Mouse (Mus musculus) testis, postnatal 14 days (tissue): ENCODE measurements around the gene Pik3r6.
A peak's percentile ranks its signal among the peaks of the same experiment; 100 is the strongest.

Experiments used
- DNase-seq: peaks from one replicate; pipeline ENCODE4 v3.0.0; 2021; ENCODE audit warnings: low spot score

Pik3r6 gene

DNA sequence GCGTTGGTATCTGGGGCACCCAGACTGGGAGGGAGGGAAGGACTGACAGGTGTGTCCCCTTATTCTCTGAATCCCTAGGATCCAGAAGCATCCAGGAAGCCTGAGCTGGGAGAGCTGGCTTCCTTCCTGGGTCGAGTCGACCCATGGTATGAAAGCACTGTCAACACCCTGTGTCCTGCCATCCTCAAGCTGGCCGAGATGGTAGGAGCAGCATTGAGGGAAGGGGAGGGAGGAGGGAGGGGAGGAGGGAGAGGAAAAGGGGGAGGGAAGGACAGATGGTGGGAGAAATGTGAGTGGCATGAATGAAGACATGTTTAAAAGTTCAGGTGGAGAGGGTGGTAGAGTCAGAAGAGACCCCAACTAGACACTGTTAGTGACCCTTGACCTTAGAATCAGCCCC, 33.2 kb downstream of the Pik3r6 start:
- DNase-seq = no peak

DNA sequence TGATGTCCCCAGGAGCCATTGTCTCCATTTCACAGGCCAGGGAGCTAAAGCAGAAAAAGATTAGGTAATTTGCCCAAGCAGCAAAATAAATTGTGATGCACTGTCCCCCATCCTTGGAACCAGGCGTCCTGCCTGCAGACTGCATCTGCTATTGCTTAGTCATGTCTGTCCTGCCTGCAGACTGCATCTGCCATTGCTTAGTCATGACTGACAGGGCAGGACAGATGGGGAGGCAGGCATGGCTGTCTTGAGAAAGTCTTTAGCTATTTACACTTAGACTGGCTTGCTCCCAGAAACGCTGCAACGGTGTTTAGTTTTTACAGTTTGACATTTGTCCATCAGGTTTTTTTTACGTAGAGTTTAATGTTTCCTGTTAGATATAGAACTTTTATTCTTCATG, 33.6 kb downstream of the Pik3r6 start:
- no peak for DNase-seq

DNA sequence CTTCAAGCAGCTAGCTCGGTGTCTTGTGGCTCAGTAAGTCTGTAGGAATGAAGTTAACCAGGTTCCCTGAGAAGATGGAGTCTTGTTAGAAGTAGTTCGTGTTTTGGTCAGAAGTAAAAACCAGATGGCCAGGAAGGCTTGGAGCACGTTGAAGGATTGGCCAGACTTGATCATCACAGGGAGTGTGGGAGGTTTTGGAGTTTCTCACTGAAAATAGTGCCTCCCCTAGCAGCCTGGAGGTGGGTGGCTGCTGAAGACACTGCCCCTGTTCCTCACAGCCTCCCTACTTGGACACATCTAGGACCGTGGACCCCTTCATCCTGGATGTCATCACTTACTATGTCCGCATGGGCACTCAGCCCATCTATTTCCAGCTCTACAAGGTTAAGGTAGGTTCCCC, 36.8 kb downstream of the Pik3r6 start:
- no peak for DNase-seq

DNA sequence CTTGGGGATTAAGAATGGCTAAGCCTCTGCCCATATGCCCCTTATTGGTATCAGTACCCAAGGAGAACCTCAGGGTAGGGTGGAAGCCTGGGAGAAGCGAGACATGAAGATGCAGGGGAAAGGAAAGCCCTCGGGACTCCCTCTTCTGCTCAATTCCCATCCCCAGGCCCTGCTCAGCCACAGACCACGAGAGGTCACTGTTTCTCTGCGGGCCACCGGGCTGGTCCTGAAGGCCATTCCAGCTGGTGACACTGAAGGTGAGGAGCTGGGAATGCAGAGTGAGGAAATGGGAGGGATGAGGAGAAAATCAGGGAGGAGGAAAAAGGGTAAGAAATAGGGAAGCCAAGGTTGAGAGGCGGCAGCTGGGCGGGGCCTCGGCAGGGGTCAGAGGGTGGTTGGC, 41.7 kb downstream of the Pik3r6 start:
- no peak for DNase-seq

DNA sequence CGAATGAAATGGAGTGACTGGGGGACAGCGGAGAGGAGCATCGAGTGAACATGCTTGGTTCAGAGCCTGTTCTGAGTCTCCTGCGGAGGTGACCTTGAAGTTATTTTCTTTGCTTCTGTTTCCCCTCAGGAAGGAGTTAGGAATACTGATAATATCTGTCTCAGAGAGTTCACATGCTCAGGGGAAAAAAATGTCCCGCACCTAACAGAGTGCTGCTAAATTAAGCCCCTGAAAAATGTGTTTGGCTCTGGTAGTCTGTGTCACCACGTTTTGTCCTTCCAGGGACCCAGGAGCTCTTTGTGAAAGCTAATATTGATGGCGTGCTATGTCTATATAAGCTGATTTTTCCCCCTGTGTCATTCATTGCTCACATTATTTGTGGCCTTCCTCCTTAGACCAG, 42.4 kb downstream of the Pik3r6 start:
- no peak for DNase-seq

DNA sequence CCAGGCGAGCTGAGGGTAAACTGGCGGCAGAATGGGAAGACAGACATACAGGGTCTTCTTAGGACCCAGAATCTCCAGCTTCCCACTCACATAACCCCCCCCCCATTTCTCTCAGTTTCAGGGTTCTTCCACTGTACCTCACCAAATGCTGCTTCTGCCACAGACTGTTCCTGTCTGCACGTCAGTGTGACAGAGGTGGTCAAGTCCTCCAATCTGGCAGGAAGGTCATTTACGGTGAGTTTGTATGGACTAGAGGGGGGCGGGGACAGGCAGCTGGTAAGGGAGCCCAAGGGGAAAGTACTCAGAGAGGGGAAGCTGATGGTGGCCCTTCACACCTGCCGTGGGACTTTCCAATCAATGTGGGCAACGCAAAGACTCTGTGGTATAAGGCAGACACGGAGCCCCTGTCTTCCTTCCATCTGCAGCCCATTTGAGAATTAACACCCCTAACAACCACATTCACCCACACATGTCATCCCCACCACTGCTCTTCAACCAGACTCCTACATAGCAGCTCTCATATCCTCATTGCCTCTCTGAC, 42.9 kb downstream of the Pik3r6 start:
- no peak for DNase-seq

DNA sequence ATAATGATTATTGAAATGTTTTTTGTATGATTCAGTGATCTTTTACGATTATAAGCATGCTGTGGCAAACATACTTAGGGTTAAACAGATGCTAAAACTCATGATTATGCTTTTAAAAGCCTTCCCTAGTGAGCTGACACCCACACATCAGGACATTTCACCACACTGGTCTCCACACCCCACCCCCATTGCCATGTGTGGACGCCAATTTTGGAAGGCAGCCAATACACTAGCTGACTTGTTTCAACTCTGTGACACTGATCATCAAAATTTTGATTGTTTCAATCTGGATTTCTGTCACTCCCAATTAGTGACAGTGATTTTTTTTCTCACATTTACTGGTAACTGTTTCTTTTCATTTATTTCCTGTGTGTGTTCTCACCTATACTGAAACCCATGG, 44.7 kb downstream of the Pik3r6 start:
- DNase-seq = no peak

DNA sequence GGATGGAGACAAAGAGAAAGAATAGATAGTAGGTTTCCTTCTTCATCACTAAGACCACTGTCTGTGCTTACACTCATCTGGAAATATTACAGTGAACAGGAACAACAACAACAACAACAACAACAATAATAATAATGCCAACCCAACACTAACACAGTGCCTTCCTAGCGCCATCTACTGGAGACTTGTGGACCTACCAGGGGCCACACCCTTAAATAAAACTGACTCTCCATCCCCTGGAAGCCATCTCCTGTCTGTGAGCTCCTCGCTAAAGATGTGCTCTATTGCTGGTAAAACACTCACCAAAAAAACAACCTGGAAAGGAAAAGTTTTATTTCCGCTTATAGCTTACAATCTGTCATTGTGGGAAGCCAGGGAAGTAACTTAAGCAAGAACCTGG, 46.8 kb downstream of the Pik3r6 start:
- no peak for DNase-seq

DNA sequence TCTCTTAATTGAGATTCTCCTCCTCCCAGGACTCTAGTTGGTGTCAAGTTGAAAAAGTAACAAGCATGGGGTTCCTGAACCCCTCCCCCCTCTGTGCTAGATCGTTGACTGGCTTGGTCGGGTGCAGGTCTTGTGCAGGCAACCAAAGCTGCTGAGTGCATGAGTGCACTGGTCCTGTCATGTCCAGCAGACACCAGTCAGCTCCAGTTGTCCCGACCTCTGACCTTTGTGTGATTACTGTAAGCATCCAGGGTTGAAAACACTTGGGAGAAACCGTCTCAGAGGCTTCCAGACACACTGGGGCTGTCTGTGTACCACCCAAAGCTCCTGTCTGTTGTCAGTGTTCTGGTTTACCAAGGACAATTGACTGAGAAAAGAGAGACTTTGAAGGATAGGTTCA, 47.5 kb downstream of the Pik3r6 start:
- DNase-seq = no peak

DNA sequence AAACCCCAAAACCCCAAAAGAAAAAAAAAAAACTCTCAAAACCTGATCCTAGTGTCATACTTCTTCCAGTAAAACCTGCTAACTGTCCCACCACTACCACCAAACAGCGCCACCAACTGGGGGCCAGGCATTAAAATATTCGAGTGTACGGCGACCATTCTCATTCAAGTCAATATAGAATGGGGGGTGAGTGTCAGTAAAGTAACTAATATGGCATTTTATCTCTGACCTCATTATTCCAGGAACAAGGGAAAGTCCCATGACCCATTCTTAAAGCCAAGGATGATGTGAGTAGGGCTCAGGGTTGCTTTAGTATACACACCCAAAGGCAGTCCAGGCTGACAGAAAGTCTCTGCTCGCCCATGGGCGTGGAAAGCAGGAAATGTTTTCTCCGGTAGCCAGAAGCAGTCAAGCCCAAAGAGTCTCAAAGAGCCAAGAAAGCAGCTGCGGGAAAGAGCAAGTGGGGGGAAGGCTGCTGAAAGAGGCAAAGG, 51.2 kb downstream of the Pik3r6 start:
- no peak for DNase-seq

DNA sequence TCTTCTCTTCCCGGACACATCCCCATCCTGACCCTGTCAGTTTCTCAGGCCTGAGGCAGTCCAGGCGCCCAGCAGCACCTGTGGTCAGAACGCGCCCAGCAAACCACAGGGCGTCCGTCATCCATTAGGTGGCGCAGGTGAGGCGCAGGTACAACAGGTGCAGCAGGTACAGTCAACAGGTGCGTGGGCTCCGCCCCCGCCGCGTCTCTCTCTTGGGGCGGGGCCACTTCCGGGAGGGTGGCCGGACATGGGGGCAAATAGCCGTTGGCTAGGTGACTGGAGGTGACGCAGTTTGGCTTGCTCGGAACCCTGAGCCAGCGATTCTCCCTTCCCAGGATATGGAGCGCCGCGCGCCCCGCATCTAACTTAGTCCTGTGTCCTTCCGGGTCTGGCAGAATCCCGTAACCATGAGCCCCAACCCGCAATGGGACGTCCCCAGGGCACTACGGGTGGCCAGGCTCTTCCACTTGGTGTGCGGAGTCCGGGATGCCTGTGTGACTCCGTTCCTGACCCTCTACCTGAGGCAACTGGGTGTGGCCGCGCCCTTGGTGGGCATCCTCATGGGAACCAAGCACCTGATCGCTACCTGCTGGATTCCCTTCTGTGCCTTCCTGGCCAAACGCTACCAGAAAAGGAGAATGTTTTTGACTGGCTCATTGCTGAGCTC, 53.2 kb downstream of the Pik3r6 start, which contains the start of gene Mfsd6l:
TSS of gene Mfsd6l (plus strand) at position 269 of the 667 bp plus-strand sequence.
- peak; percentile 41 for DNase-seq

DNA sequence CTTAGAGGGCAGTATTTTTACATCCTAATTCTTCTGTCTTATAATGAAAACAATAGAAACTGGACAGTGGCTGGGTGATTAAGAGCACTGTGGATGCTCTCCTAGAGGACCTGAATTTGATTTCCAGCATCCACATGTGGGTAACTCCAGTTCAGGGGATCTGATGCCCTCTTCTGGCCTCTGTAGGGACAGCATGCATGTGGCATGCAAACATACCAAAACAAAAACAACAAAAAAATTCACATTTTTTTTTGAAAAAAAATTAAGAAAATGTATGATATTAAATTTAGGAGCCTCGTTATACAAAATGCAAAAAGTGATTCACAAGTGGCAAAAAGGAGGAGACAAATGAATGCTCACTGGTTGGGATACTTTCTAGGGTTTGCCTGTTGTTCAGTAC, 56.7 kb downstream of the Pik3r6 start:
- no peak for DNase-seq

DNA sequence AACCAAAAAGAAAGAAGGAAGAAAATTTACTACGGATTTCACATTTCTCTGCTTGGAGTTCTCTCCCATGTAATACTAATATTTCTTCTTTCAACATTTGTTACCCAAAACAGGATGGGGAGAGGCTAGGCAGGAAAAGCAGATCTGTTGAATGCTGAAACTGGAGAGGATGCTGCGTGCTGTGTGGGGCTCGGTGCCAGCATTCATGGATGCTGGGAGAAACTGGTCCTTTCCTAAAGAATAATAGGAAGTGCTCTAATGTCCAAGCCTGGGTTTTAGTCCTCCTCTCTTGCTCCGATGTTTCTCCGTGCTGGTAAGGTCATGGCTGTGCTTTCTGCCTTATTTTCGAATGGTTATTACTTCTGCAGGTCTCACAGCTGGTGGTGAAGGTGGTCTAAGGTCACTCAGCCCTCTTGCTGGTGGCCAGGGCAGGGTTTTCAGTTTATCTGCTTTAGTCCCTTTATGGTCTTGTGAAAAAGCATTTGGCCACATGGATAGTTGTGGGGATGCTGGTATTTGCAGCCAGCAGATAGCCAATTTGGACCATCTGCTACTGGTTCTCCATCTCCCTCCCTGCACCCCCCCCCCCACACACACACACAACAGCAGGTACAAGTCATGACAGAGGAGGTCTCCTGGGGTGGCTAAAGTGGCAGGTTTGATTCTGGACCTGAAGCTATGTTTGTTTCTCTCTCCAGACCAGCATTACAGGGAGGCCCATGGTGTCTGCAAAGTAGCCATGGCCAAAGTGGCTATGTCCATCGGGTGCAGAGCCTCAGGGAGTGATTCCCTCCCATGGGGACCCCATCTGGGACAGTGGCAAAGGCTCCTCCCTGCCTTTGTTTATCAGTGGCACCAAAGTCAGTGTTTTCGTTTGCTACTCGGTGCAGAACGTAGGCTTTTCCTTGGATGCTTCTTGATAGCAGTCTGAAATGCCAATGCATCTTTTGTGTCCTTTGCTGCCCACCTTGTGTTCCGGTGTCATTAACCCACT, 59.4 kb downstream of the Pik3r6 start:
- no peak for DNase-seq

DNA sequence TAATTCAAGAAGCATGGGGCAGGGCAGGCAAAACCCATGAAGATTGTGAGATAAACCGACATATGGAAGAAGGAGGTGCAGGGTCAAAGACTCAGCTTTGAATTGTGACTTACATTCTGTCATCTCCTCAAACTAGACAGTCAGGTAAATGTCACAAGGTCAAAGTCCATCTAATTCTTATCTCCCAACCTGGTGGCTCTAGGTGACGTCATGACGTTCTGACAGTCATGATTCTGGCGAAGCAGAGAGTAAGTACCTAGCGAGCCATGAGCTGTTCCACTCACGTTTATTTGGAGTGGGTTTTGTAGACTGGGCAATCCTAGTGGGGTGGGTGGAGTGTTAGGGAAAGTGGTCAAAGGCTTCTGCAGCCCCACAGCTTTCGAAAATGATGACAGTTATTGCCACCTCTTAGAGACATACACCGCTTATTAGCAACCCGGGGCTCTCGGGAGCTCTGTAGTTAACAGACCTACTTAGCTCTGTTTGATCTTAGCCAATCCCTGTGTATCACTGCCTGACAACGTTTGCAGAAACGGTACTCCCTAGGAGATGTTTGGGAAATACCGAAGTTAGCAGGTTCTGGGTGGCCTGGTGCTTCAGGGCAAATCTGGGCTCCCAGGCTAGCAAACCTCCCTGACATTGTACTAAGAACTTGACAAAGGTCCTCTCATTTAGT, 61.7 kb downstream of the Pik3r6 start:
- no peak for DNase-seq

DNA sequence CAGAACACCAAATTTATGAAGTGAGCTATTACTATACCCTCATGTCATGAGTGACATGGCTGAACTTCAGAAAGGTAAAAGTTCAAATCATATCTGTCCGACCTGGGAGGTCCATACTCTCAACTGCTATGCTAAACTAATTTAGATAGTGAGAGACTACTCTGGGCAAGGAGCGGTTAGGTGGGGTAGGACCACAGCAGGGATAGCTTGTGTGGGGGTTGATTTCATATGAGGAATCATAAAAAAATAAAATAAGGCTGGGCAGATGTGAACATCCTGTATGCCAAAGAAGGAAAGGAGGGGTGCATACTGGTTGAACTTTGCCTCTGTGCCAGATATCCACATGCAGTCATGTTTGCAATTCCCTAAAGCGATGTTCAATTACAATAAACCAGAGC, 62.2 kb downstream of the Pik3r6 start:
- DNase-seq = no peak

DNA sequence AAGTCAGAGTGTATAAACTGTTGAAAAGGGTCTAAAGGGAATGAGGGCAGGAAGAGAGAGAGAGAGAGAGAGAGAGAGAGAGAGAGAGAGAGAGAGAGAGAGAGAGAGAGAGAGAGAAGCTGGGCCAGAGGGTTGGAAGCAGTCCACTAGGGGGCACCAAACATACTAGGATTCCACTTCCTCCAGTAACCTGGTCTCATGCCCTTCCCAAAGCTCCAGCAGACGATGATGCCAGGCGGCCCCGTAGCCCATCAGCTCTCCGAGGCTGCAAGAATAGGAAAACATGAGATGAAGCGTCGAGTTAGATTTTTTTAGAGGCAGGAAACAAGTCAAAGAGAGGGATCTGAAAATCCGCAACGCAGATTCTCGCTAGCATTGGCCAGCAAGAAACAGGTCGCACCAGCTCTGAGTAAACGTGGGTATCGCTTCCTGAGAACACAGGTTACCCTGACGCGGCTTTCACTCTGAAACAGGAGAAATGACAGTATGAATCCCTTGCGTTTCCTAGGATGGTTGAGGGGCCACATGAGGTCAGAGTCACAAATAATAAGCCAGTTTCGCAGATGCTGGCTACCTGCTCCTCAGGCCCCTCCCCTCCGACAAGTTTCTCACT, 63.7 kb downstream of the Pik3r6 start:
- DNase-seq = peak; percentile 56

DNA sequence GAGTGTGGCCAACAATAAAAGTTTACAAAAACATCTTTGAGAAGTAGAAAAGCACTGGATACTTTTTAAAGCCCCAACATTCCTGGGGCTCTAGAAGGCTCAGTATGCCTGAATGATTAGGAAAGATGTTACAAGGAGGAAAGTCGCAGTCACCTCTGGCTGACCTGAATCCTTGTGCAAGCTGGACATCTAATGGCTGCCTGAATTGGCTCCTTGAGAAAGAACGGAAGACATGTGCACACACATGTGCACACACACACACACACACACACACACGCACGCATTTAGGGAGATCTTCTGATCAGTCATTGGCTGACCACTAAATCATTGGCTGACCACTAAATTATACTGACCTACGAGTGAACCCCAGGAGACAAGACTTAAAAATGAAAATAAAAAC, 68.0 kb downstream of the Pik3r6 start:
- DNase-seq = no peak

DNA sequence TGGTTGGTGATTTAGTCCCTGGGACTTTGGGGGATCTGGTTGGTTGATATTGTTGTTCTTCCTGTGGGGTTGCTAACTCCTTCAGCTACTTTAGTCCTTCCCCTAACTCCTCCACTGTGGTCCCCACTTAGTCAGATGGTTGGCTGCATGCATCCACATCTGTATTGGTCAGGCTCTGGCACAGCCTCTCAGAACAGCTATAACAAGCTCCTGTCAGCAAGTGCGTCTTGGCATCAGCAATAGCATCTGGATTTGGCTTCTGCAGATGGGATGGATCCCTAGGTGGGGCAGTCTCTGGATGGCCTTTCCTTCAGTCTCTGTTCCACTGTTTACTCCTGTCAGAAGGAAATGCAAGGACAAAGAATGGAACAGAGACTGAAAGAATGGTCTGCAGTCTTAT, 74.3 kb downstream of the Pik3r6 start:
- DNase-seq = no peak

DNA sequence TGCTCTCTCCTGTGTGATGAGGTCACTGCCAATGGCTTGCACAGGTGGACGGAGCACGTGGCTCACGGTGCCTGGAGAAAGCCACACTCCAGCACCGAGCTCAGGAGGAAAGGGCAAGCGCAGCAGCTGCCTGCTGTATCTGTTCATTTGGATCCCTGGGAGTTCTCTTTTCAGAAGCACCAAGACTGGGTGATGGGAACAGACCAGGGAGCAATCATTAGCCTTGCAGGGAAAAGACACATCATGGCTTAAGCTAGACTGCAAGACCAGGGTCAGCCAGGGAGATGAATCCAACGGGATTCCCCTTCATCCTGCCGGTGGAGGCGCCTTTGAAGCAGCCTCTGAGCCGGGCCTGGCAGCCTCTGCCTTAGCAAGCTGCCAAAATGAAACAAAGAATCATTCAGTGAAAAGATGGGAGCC, 76.7 kb downstream of the Pik3r6 start:
- peak; percentile 85 for DNase-seq

DNA sequence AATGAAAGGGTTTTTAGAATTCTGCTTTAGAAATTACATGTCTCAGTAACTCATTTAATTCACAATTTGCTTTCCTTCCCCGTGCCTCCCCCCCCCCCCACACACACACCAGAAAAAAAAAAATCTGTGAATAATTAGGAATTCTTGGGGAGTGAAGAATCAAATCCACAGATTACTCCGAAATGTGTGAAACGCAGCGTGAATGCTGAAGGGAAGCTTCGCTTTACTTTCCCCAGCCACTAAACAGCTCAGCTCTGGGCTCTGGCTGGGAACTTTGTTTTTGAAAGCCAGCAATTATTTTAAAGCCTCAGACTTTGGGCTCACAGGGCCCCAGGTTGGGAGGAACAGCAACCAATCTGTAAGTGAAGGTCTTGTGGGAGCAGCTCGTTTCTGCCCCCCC, 77.7 kb downstream of the Pik3r6 start:
- DNase-seq = no peak

DNA sequence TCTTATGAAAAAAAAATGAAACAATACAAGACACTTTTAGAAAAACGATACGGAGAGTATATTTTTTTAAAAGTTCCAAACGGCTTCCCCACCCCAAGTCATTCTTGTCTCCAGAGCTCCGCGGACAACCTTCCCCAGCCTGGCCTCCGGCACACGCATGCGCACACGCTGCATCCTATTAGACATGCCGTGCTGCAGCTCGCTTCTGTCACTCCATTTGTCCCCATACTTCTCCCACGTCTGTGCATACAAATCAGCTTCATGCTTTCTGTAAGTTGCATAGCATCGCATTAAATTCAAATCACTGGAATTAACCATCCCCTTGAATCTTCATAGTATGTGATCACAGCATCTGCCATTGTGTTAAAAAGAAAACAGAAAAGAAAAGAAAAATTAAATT, 80.4 kb downstream of the Pik3r6 start:
- no peak for DNase-seq
